Mouse (Mus musculus): ENCODE results near the gene Nrip1. TPM values are rescaled to one million over a fixed set of nuclear protein-coding genes. Genes with fewer than 3 reads are reported as not detected.

Gene Nrip1
- polyA plus RNA-seq, 1 experiment, result 4.3 TPM

DNA sequence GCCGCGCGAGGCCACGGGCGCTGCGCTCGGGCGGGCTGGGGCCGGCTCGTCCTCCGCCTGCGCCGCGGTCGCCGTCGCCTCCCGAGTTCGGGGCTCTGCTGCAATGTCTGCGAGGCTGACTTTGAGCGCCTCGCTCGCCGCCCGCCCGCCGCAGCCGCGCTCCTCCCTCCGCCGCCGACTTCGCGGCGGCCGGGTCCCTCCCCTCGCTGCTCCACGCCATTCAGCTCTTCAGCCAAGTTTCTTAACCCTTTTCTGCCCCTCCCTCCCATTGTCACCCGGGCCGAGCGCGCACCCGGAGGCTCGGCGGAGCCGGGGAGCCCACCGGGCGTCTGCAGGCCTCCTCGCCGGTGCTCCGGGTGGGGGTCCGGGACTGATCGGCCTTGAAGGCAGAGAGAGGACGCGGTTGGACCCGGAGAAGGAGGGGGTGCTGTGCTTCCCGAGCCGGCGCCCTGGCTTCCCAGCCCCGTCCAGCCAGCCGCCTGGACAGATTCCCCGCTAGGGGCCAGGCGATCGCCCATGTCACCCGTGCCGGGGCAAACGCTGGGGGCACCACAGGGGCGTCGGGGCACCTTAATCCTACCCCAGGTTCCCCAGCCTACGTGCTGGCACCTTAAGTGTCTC is 576 bp downstream of the Nrip1 start:
- DNase-seq (ENCODE audit: low read depth, low spot score), result no peak
- under 1% methylated on average over 70 of the region's 70 CpGs for WGBS

DNA sequence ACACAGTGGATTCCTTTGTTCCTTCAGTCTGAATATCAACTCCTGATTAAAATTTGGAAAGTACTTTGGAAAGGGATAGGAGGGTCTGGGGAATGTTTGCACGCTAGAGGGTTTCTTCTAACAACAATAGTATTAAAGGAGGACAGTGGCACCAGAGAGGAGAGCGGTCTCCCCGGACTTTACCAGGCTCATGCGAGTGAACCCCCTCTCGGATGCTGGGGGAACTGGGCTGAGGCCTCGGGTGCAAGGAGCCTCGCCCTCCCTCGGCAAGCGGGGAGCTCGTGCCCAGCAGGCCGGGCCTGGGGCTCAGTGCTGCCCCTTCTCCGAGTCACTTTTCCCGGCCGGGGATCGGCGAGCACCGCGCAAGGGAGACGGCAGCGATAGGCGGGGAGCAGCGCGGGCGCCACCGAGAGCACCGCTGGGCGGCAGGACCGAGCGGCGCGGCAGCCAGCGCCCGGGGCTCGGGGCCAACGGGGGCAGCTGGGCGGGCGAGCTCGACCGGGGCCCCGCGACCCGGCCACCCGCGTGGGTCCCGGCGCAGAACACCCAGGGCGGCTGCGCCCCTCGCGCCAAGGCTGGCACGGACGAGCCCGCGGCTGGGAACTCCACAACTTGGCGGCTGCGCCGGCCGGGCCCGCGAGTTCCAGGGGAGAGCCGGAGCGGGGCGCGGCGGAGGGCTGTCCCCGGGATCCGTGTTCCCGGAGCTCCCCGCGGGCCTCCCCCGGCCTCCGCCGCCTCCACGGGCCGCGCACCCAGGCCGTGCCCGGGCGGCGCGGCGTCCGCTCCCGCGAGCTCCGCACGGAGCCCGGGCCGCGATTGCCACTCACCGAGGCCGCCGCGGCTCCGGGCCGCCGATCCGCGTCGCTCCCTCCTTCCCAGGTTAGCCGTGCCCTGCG is 1.3 kb downstream of the Nrip1 start:
- WGBS, result 1% methylated on average over 99 of the region's 102 CpGs
- DNase-seq (ENCODE audit: low read depth, low spot score), result no peak

DNA sequence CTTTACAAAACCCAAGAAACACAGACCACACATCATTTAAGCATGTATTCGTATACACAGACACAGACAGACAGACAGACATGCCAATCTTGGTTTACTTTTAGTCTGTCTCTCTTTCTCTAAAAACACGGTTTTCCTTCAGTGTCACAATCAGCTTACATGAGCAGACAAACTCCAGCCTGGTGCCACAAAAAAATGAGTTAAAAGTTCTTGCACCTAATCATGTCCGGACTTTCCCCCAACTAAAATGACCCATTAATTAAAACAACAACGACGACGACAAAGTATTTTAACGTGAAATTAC is 2.1 kb downstream of the Nrip1 start:
- DNase-seq (ENCODE audit: low read depth, low spot score), result no peak
- WGBS, result 2% methylated on average over 7 of the region's 7 CpGs

DNA sequence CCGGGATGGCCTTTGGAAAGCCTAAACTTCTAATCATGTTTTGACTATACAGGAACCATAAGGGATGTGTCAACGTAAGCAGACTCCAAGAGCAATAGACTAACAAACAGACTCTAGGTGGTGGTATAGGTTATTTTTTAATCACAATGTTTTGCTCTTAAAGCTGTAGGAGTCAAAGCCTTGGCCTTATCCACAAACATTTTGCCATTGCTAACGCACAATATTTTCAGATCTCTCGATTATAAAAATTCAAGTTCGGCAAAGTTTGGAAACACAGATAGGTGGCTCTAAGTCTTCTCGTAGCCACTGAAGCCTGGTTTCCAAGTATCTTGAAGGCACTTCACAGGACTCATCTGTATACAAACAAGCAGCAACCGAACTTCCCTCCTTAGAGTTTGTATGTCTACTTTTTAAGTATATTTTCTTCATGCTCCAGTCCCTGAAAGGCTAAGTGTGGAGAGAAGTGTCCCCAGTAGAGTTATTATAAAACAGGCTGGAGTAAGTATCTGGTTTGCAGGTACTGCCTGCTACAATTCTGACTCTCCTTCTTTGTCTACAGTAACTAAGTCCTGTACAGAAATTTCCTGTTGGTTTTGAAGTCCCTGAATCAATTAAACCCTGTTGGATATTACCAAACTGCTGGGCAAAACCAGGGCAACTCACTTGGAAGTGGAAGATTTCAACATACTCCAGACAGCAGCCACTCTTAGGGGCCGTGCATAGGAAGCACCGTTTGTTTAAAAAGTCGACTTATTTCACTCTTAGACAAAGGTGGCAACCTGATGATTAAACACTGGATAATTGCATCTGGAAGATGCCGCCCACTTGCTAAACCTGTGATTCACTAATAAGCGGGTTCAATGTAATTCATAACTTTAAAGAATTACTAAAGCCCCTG is 2.7 kb downstream of the Nrip1 start:
- WGBS, result 7% methylated on average over 12 of the region's 12 CpGs

DNA sequence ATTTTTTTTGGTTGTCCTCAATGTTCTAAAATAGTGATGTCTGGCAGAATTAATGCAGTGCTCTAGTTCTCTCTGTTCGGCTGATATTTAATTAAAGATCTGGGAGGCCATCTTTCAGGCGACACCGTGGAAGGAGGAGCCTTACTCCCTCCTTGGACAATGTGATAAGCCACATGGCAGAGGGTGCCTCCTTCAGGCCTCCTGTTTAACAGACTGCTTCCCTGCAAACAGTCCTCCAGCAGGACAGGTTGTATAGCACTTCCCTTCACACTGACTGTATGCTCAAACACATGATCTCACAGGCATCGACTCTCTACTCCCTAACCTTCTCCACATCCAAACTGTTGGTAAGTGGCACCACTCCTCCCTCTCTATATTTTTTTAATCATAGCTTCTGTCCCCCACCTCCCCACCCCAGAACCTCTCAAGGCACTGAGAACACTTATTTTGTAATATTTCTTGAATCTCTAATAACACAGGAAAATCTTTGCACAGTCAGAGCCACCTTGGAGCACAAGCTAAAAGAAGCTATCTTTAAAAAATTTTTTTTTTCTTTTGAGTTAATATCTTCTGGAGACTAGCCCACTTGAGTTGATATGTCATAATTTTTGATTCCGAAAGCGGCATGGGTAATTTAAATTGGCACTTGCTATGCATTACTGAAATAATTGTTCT is 3.4 kb downstream of the Nrip1 start:
- no peak for DNase-seq (ENCODE audit: low read depth, low spot score)
- WGBS, result 10% methylated on average over 6 of the region's 6 CpGs

More for the DNA sequence above, 2.7 kb downstream of the Nrip1 start:
- DNase-seq (ENCODE audit: low read depth, low spot score), result no peak

DNA sequence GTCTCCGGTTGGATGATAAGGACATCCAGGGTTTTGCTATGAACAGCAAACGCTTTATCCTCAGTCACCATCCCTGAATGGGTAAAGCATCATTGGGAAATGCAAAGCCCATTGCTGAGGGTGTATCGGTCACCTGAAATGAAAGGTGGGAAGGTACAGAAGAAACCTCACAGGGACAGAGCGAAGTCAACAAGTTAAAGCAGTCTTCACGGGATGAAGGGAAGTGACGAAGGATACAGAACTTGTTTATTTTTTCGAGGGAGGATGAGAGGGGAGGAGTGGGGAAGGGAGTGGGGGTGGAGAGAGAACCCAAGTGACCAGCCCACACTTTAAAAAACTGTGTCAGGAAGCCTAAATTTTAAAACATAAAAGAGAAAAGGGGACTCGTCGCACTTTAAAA is 4.4 kb downstream of the Nrip1 start:
- no peak for DNase-seq (ENCODE audit: low read depth, low spot score)
- 60% methylated on average over 9 of the region's 9 CpGs for WGBS

DNA sequence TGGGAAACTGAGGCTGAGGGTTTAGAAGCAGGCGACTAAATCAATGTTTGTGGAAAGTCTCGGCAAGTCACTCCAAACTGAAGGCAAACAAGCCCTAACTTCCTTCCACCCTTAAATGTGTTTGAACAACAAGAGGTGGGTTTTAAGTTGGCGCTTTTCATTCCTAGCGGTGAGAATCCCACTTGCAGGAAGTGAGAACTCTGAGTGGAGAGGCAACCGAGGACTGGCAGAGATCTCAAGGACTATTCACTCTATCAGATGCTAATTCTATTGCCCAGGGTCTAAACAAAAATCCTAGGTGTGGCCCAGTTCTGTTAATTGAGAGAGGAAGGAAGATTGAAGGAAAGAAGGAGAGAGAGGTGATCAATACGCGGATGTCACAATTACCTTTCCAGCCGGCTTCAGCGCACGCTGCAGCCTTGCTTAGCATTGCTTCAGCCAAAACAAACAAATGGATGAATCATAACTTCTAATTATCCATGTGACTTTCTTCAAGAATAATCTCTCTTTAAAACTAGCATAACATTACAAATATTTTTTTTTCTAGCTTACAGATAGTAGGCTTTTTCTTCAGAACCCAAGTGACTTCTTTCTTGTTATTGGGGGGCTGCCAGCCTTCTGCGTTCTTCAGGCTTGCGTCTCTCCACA is 6.2 kb downstream of the Nrip1 start:
- no peak for DNase-seq (ENCODE audit: low read depth, low spot score)
- WGBS, result 20% methylated on average over 12 of the region's 12 CpGs

DNA sequence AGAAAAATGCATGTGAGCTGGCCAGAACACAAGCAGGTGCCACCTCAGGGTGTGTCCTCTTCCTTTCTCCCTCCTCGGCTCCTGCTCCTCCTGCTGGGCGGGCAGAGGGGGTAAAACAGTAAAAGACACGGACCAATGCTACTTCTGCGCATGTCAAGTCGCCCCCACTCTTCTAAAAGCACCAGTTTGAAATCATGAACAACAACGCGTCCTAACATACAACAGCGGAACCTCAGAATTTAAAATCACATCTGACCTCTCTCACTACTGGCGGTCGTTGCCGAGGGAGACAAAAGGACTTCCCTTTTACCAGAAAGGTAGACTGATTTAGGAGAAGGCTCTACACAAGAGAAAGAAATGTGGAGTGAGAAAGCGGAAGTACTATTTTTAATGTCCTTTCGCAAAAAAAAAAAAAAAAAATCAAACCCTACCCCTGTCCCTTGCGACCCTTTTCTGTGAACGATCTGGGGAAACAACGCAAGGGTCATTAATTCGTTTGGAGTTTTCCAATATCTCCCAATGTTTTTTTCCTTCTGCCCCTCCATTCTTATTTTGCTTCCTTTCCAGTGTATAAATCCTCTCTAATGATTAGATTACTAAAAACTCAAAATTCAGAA is 7.7 kb downstream of the Nrip1 start:
- 60% methylated on average over 17 of the region's 17 CpGs for WGBS
- DNase-seq (ENCODE audit: low read depth, low spot score), result no peak

DNA sequence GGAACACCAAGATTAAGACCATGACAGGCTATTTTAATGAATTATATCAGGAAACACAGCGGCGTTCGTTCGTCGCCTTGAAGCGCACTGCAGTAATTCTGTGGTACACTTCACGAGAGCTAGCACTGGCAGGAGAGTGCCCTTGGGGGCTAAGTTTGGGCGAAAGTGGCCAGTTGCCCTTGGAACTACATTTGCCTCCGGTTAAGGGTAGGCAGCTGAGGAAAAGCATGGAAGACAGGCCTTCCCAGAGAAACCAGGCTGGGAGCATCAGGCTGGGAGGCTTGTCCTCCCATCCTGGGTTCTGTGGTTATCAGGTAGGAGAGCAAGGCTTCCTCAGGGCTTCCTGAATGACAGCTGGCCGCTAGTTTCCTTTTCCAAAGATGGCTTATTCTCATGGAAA is 8.4 kb downstream of the Nrip1 start:
- DNase-seq (ENCODE audit: low read depth, low spot score), result no peak
- 64% methylated on average over 10 of the region's 10 CpGs for WGBS

DNA sequence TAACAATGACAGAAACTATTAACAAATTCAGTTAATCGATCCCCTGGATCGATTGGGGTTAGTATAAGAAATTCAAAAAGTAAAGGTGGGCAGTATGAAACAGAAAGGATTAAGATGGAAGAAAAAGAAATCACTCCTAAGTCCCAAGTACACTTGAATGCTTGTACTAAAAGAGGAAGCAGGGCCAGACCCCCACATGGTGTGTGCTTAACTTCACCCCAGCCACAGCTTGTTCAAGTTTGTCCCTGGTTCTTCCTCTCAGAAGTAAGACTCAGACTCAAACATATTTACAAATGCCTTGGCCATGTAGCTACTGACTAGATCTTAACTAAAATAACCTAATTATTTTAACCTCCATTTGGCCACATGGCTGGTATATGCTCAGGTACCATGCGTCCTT is 10.0 kb downstream of the Nrip1 start:
- 87% methylated on average over 3 of the region's 3 CpGs for WGBS

DNA sequence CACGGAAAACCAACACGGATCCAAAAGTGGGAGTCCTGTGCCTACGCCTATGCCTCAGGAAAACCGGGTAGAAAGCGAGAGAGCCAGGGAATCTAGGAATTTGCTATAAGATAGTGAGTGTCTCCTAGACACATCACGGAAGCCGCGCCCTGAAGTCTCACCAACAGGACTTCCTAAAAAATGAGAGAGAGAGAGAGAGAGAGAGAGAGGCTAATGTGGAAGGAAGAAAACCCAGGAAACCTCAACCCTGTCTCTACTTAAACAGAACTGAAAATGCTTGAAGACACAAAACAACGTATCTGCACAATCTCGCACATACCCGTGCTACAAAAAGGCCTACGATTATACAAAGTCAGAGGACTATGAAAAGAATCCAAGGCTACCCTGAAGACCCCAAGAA is 10.6 kb downstream of the Nrip1 start:
- no peak for DNase-seq (ENCODE audit: low read depth, low spot score)
- WGBS, result 84% methylated on average over 12 of the region's 12 CpGs

More for the DNA sequence above, 10.0 kb downstream of the Nrip1 start:
- DNase-seq (ENCODE audit: low read depth, low spot score), result no peak

DNA sequence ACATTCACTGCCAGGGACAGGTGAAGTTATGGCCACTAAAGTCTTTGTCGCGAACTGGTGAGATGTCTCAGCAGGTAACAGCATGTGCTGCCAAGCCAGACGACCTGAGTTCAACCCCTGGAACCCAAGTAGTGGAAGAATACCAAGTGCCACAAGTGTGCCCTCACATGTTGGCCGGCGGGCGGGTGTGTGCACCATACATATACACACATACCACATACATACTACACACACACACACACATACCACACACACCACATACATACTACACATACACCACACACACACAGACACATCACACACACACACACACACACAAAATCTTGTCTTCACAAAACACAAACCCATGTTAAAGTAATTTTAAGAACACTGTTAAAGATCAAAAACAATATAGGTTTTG is 13.2 kb downstream of the Nrip1 start:
- DNase-seq (ENCODE audit: low read depth, low spot score), result no peak
- 46% methylated on average over 6 of the region's 6 CpGs for WGBS

DNA sequence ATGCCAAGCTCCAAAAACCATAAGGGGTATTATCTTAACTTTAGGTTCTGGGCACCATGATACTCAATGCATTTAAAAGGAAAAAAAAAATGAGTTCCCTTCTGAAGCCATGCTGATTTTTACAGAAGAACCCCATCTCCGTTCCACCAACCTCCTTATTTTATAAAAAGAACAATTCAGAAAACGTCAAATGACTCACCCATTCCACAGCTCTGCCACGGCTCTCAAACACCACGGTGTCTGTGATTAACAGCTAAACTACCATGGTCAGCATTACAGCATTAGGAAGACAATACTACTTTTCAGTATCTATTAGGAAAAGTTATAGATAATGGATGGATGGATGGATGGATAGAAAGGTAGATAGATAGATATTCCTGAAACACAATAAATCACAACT is 14.9 kb downstream of the Nrip1 start:
- 20% methylated on average over 4 of the region's 4 CpGs for WGBS
- no peak for DNase-seq (ENCODE audit: low read depth, low spot score)

DNA sequence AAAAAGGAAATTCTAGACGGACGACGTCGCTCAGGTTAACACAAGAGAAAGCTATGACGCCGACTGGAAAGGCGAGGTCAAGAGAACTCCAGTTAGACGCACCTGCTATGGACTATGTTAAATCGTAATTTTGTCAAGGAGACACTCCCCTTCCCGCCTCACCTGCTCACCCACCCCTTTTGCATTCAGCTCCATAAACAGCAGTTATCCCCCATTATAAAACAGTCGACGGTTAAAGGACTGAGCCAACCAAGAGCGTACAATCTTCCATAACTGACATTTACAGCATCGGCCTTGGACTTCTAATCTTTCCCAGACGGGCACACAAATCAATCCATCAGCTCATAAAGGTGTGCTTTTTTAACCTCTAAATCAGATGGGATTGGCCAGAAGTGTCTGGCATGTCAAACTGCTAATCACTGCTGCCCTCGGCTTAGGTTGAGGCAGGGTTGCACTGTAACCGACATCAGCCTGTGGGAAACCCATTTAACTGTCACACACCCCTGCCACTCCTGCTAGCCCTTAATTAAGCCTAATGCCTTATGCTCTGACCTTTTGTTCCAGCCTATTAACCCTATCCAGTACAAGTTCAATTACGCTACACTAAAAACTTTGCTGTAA is 15.4 kb downstream of the Nrip1 start:
- 33% methylated on average over 18 of the region's 18 CpGs for WGBS
- peak; percentile 97 for DNase-seq (ENCODE audit: low read depth, low spot score)

DNA sequence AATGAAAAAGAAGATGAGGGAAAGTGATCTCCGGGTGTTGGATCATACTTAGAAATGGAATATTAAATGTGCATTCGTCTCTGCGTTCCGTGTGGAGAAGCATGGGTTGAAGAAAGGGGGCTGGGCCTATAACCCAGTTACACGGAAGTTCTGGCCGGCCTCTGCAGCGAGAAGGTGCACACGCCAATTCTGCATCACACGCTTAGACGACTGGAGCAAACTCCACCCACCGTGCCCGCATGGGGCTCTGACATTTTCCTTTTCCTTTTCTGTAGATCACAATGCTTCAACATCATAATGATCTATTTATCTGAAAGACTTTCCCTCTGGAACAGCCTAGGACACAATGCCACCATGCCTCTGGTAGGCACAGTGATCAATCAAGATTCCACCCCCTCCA is 16.5 kb downstream of the Nrip1 start:
- 37% methylated on average over 12 of the region's 12 CpGs for WGBS
- no peak for DNase-seq (ENCODE audit: low read depth, low spot score)

DNA sequence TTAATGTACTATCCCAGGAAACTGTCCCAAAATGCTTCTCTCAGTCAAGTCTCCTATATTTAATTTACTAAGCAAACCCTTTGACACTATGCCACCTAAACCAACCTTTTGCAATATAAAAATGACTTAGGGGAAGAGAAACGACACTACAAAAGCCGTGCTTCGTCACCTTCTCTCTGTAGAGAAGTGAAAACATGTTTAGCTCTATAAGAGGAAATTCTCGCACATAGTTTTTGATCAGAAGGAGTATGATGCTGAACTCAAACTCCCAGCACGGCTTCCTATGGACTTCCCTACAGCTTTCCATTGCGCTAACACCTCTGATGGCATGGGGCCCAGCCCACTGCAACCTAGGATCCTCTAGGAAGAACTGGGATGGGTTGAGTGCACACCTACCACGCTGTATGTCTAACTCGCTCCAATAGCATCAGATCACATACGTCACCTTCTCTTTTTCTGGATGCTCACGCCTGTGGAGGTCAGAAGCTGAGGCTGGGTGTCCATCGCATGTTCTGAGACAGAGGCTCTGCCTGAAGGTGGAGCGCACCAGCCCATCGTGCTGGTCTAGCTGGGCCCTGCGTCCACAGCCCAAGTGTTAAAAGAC is 17.6 kb downstream of the Nrip1 start:
- 69% methylated on average over 14 of the region's 14 CpGs for WGBS
- no peak for DNase-seq (ENCODE audit: low read depth, low spot score)

DNA sequence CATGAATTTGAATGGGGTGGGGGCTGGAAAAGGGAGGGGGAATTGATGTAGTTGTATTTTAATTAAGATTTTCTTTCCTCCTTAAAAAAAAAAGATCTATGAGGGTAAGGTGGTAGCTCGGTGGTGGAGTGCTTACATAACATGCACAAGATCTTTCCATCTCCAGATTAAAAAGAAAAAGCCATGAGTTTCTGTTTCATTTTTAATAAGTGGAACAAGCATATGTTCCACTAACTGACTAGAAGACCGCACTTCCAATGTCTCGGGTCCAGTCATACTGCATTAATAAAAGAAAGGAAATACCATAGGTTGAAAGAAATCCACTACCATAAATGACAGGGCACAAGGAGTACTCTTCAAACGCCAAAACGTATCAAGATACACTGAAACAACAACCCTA is 18.4 kb downstream of the Nrip1 start:
- DNase-seq (ENCODE audit: low read depth, low spot score), result no peak
- 41% methylated on average over 5 of the region's 5 CpGs for WGBS

DNA sequence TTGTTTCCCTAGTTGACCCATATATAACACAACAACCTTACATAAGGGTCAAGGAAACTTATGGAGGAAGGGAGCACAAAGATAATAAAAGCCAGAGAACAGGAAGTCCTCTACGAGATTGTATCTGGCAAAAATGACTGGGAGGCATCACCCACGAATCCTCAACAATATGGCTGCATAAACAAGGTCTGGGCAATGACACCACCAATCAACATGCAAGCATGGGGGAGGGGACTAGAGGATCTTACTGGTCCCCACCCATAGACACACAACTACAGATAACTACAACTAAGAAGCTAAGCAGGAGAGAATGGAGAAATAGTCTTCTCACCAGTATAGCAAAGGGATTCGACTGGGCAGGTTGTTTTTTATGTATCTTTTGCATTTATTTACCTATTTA is 18.8 kb downstream of the Nrip1 start:
- no peak for DNase-seq (ENCODE audit: low read depth, low spot score)
- 24% methylated on average over 3 of the region's 3 CpGs for WGBS

Data from large intestine, adult 2 months (tissue).